Mouse (Mus musculus): ENCODE data around the gene Folr1.
A peak's percentile ranks its signal among the peaks of the same experiment; 100 is the strongest.

Gene Folr1

DNA sequence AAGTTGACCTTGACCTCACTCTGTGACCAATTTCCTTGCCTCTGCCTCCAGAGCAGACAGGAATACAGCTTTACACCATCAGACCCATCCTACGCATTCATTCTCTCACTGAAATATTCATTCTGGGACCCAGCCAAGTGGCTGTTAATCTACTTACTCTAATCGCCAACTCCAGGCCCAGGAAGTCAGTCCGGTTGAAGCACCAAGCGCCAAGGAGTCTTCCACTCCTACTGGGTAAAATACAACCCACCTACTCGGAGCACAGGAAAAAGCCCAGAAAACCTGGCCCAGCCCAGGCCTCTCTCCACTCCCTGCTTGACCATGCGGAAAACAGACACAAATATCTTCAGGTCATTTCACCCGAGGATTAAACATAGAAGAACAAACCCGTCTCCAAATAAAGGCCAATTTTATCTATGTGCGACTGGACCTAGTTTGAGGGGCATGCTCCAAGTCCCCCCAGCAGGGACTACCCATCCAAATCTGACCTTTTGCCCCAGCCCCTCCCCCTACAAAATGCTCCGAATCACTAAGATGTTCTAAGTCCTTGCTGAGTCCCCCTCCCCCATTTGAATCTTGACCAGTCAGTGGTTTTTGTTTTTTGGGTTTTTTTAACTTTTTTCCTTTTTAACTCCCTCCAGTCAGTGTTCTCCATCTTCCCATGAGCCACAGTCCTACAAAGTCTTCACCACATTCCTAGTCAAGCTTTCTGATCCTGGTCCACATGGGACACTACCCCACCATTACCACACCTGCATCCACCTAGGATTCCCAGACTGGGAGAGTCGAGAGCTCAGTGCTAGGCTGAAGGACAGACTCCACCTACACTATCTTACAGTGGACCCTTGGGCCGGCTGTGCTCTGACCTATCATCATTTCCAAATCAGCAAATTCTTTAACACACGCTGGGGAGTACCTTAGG is 2.1 kb downstream of the Folr1 start:
- DNase-seq: no peak

DNA sequence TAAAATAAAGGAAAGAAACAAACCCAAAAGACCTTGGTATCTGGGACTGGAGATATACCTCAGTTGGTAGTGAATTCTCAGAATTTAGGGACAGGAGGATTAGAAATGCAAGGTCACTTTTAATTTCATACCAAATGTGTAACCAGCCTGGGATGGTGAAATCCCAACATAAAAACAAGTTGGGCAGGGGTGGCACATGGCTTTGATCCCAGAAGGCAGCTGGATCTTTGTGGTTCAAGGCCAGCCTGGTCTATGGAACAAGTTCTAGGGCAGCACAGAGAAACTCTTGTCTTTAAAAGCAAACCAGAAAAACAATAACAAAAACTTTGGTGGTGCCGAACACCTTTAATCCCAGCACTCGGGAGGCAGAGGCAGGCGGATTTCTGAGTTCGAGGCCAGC is 3.1 kb downstream of the Folr1 start:
- no peak for DNase-seq

DNA sequence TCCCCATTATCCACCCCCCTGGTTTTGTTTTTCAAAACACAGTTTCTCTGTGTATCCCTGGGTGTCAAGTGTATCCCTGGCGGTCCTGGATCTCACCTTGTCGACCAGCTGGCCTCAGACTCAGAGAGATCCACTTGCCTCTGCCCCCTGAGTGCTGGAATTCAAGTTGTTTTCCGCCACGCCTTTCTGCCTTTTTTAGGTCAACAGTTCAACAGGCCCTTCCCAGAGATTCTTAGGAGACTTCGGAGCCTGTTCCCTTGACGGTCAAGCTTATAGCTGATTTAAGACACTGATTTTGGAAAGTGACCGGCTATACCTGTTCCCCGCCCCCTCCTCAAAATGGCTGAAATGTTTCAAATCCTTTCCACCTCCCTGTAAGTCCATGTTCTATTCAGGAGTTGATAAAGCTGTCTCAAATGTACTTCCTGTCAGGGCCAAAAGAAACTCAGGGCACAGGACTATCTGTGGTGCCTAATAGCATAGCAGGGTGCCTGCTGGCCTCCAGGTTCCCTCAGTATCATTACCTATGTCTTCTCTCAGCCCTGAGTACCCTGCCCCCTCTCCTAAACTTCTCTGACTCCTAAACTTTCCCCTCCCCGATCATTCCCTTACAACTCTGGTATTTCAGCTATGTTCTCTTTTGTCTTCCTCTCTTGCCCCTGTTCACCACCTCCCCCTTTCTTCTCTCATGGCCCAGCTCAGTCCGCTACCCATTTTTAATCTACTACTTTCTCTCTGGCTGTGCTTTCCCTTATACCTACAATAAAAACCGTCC is 3.9 kb downstream of the Folr1 start:
- no peak for DNase-seq

DNA sequence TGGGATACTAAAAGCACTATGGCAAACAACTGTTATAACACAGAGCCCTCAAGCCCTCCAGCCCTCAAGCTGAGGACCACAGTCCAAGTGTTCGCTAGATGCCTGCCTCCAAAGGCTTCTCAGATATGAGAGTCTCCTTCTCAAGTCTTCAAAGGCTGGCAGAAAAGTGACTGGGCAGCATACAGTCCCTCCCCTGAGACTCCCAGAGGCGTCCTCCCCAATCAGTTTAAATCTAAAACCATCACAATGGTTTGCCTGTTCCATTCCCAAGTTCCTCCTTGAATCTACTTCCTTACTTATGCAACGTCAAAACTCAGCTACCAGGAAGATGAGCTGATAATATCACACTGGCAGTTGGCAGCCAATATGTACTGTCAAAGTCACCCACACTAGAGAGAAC is 7.2 kb downstream of the Folr1 start, which contains the start of gene Anapc15:
Anapc15 (plus strand) TSS at position 301 of the 400 bp plus-strand sequence.
- DNase-seq: no peak

GRCm38 (mm10) chr7:101862291-101862690 is 8.3 kb downstream of the Folr1 start:
- DNase-seq: no peak

DNA sequence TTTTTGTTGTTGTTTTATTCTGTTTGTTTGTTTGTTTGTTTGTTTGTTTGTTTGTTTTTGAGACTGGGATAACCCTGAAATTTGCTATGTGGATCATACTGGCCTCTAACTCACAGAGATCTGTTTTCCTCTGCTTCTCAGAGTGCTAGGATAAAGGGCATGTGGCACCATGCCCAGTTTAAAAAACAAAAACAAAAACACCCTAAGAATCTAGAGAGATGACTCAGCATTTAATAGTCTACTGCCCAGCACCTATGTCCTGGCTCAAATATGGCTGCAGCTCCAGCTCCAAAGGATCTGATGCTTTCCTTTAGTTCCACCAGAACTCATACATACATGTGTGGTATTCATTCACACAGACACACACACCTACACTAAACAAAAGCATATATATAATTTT is 9.6 kb downstream of the Folr1 start:
- DNase-seq: no peak

DNA sequence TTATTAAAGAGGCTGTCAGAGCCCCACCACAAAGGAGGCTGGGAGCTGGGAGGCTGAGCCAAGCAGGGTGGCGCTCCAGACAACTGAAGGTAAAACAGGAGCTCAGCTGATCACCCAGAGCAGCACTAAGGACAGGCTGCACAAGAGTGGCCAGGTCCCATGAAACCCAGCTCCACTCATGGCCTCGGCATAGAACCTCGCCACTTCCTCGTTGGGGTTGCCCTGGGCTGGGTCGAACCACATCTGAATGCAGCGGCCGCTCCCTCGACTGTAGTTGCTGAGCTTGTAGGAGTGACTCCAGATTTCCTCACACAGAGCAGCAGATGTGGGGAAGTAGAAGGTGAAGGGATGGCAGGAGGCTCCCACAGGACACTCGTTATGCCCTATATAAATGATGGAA is 12.2 kb downstream of the Folr1 start:
- DNase-seq: no peak

- DNase-seq: no peak
Measured at GRCm38 (mm10) chr7:101857094-101857493, 13.5 kb downstream of the Folr1 start, which contains the start of gene Folr2. Folr2 (minus strand) TSS chr7:101857194.

DNA sequence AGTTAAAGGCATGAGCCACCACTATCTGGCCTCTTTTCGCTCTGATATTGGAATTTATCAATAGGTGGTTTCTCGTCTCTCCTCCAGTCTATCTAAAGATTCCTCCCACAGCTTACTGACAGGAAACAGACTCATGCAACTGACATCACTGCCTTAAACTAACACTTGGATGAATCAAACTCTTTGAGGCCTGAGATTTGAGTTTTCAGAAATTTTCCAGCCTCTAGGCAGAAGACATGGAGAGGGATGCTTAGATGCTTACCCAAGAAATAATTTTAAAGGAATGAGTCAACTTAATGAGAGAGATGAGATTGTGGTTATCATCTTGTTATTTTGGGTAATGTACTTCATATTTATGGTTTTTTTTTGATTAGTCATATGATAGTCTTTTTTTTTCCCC is 16.8 kb downstream of the Folr1 start:
- DNase-seq: no peak

DNA sequence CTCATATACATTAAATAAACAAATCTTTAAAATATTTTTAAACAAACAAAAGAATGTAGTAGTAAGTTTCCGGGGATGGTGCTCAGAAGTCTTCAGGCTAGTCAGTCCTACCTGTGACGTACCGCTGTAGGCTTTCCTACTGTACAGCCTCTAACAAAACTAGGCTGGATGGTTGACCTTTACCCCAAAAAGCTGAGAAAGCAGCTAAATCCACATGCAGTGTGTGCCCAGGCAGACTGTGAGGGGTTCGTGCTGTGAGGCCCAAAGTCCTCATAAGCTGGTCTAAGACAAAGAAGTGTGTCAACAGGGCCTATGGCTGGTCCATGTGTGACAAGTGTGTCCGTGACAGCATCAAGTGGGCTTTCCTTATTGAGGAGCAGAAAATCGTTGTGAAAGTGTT is 17.7 kb downstream of the Folr1 start:
- DNase-seq: no peak

DNA sequence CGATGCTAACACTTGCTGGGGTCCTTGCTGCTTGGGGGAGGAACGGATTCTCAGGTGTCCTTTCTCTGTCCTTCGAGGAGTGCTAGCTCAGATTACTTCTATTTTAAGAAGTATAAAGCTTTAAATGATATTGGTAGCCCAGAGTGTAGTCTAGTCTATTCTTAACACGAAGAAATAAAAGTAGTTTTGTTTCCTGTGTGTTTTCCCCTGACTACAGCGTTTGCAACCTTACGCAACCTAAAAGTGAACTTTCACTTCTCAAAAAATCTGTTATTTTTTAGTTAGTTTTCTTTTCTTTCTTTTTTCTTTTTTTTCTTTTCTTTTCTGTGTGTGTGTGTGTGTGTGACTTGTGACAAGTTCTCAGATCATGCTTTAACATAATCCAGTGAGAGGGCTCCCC is 18.9 kb downstream of the Folr1 start:
- no peak for DNase-seq

GRCm38 (mm10) chr7:101847934-101848333 is 22.7 kb downstream of the Folr1 start:
- DNase-seq: no peak

DNA sequence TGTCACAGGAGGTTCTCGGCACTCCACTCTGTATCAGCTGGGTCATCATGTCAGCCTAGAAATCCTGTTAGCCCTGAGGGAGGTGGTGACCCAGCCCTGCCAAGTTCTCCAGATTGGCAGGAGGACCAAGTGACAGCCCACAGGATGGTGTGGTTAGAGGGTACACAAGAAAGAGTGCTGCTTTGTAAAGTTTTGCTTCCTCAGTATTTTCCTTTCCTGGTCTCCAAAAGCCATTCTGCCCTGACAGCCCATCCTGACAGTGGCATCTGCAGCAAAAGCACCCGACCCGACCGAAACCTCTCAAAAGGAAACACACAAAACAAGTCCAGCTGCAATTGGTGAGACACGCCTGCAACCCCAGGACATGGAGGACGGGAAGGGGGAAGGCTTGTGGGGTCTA is 26.4 kb downstream of the Folr1 start:
- no peak for DNase-seq

GRCm38 (mm10) chr7:101837606-101838471 is 32.7 kb downstream of the Folr1 start, which contains the start of gene Inppl1:
Inppl1 (minus strand) TSS chr7:101838229.
- peak; percentile 96 for DNase-seq

DNA sequence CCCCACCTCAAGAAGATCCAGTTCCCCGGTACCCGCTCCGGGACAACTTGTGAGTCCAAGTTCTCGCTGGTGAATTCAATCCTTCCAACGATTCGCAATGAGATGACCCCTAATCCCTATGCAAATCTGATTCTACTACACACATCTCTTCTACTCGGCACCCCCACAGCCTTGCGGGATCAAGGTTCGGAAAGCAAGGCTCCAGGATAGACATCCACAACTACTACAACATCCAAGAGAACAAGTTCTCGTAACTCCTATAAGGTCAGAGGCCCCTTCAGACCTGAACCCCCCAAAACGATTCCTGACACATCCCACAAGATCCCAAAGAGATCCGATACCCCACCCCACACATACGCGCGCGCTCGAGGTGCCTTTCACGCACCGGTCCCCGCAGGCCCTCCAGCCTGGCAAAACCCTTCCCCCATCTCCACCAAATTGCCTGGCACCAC is 33.4 kb downstream of the Folr1 start:
- DNase-seq: peak; percentile 60

DNA sequence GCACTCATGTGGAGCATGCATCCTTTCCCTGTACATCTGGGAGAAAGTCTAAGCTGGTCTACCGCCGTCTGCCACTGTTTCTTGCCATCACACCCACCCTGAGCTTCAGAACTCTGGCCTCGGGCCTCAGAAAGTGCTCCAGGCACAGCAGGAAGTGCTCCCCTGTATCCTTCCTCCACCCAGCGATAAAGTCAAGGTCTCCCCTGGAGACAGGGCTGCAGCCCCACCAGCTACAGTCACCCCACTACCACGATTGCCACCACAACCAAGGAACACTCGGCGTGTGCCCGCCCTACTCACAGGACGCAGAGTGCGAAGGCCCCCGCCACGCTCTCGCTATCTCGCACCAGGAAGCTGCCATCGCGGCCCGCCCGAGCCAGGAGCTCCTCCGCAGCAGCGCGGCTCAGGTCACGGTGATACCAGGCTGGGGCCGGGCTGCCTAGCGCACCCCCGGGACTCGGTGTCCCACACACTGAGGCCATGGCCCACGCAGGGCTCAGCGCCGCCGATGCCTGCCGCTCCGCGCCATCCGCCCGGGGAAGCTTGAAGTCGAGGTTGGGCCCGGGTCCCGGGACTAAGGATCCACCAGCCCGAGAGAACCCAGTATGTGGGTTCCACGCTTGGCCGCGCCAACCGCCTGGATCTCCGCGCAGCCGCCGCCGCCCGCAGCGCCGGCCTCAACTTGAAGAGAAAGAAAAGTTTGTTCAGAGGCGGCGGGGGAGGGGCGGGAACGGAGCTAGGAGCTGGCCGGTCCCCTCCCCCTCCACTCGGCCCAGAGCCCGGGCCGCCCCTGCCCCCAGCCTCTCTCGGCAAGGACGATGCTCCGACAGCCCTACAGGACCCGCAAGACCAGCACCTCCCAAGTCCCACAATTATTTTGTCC is 34.1 kb downstream of the Folr1 start:
- DNase-seq: peak; percentile 76

DNA sequence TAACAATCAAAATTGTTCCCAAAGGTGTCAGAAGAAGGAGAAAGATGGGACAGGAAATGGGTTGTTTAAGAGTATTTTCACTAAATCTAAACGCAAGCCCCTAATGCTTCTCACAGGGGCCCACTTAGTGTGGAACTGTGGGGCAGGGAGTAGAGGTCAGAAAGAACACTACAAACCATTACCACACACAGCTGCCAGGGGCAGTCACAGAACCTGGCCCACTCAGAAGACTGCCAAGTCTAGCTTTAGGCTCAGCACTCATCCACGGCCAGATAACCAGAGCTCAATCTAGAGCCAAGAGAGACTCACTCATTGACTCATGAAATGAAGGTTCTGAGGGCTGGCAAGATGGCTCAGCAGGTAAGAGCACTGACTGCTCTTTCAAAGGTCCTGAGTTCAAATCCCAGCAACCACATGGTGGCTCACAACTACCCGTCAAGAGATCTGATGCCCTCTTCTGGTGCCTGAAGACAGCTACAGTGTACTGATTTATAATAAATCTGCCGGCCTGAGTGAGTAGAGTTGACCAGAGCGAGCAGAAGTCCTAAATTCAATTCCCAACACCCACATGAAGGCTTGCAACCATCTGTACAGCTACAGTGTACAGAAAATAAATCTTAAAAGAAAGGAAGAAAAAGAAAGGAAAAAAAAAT is 35.0 kb downstream of the Folr1 start:
- DNase-seq: no peak

GRCm38 (mm10) chr7:101834903-101835302 is 35.7 kb downstream of the Folr1 start:
- no peak for DNase-seq

GRCm38 (mm10) chr7:101833916-101834584 is 36.5 kb downstream of the Folr1 start:
- no peak for DNase-seq

- no peak for DNase-seq
Measured at GRCm38 (mm10) chr7:101833352-101833751, 37.2 kb downstream of the Folr1 start.

DNA sequence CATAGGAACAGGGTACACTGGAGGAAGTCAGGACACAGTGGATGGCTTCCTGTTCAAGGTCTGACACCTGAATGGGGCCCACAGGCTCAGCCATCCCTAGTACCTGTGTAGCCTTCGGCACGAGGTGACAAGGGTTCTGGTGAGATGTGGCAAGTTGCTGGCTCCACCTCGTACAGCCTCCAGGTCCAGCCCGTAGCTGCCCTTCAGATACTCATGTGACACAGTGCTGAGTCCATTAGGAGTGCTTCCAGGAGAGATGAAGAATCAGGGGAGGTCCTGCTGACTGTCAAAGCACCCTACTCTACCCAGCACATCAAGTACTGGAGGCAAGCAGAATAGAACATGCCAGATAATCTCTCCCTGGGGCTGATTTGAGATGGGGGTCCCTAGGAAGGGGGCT is 38.2 kb downstream of the Folr1 start:
- no peak for DNase-seq
